In genomic region chr10:37716946-37717345, GRCm38 (mm10) we compare ENCODE assay signal across 11 mouse cellular contexts.
"Had no signal": no experiment of that assay in that cellular context is flagged by ENCODE, and none has a peak within 500 bp of the region (broad histone marks: within the 10 kb centered on the region; RNA-seq: fewer than 3 reads in every experiment).

No protein-coding gene starts in this region.

- H3K9ac ChIP-seq: liver, embryonic 12.5 days; lung, embryonic 15.5 days; midbrain, embryonic 13.5 days; neural tube, embryonic 15.5 days had no signal

- H3K27ac ChIP-seq: liver, embryonic 12.5 days; lung, embryonic 15.5 days; midbrain, embryonic 13.5 days; neural tube, embryonic 15.5 days; stomach, postnatal 0 days had no signal

- H3K4me1 ChIP-seq: liver, embryonic 12.5 days; lung, embryonic 15.5 days; midbrain, embryonic 13.5 days; neural tube, embryonic 15.5 days had no signal

- DNase-seq: kidney, postnatal 14 days; lung, postnatal 14 days; right cerebral cortex, adult 18-20 months; right cerebral cortex, postnatal 25 days; thymus, postnatal 4 days had no signal

- H3K9me3 ChIP-seq: liver, embryonic 12.5 days; lung, embryonic 15.5 days; midbrain, embryonic 13.5 days; neural tube, embryonic 15.5 days had no signal

- H3K4me3 ChIP-seq: liver, embryonic 12.5 days; lung, embryonic 15.5 days; midbrain, embryonic 13.5 days; myocyte; neural tube, embryonic 15.5 days had no signal

- H3K4me2 ChIP-seq: liver, embryonic 12.5 days; lung, embryonic 15.5 days; midbrain, embryonic 13.5 days; neural tube, embryonic 15.5 days had no signal

- H3K36me3 ChIP-seq: liver, embryonic 12.5 days; lung, embryonic 15.5 days; midbrain, embryonic 13.5 days; neural tube, embryonic 15.5 days had no signal

- ATAC-seq: liver, embryonic 12.5 days; midbrain, embryonic 13.5 days had no signal

- H3K27me3 ChIP-seq: liver, embryonic 12.5 days; lung, embryonic 15.5 days; midbrain, embryonic 13.5 days; neural tube, embryonic 15.5 days had no signal
